Mouse (Mus musculus): ENCODE data around the gene Mmel1. TPM values are rescaled to one million over a fixed set of nuclear protein-coding genes. Genes with fewer than 3 reads are reported as not detected.

Gene Mmel1
- polyA plus RNA-seq, 1 experiment from 2014 or later: 0.22 TPM

- TF ChIP-seq CTCF (IDR thresholded peaks at IDR 0.05; ENCODE audit: low read depth): no peak
- H3K36me3 ChIP-seq (ENCODE audit: control insufficient read depth, insufficient read depth): no peaks in the 10 kb centered on the region
- H3K4me2 ChIP-seq (replicated peaks; ENCODE audit: low read depth): no peak overlapping the region
- no peak for ATAC-seq
- 82% methylated on average over 7 of the region's 7 CpGs for WGBS
- H3K9me3 ChIP-seq (ENCODE audit: control insufficient read depth): no peaks in the 10 kb centered on the region
- H3K27me3 ChIP-seq (replicated peaks; ENCODE audit: control insufficient read depth, insufficient read depth, low read length): no peaks in the 10 kb centered on the region
- H3K4me1 ChIP-seq (replicated peaks; ENCODE audit: control insufficient read depth, insufficient read depth, low read length): no peaks in the 10 kb centered on the region
- no peak overlapping the region for H3K4me3 ChIP-seq (ENCODE audit: low read depth, low read length)
- H3K27ac ChIP-seq (ENCODE audit: low read depth, low read length): no peak overlapping the region
- H3K9ac ChIP-seq (ENCODE audit: low read depth, low read length): no peak overlapping the region
Measured at GRCm38 (mm10) chr4:154836183-154836915, 33.0 kb upstream of the Mmel1 start.

GRCm38 (mm10) chr4:154837170-154837569, 32.2 kb upstream of the Mmel1 start, which contains the start of gene Ttc34:
Gene Ttc34, plus strand, starts transcription at chr4:154837459.
- Histone ChIP-seq H3K27ac (ENCODE audit: low read depth, low read length) (no peak within 1 kb of the TSS), H3K4me2 (replicated peaks; ENCODE audit: low read depth) (no peak within 1 kb of the TSS), H3K9ac (ENCODE audit: low read depth, low read length) (no peak within 1 kb of the TSS), H3K27me3 (replicated peaks; ENCODE audit: control insufficient read depth, insufficient read depth, low read length) (no peaks in the 10 kb centered on the region), H3K4me3 (ENCODE audit: low read depth, low read length) (no peak within 1 kb of the TSS), H3K4me1 (replicated peaks; ENCODE audit: control insufficient read depth, insufficient read depth, low read length) (no peaks in the 10 kb centered on the region), H3K36me3 (ENCODE audit: control insufficient read depth, insufficient read depth) (no peaks in the 10 kb centered on the region), H3K9me3 (ENCODE audit: control insufficient read depth) (no peaks in the 10 kb centered on the region)
- peak; percentile 56 for ATAC-seq
- TF ChIP-seq CTCF (IDR thresholded peaks at IDR 0.05; ENCODE audit: low read depth): peak; percentile 93
- WGBS: 49% methylated on average over 2 of the region's 2 CpGs

- no peaks in the 10 kb centered on the region for H3K36me3 ChIP-seq (ENCODE audit: control insufficient read depth, insufficient read depth)
- no peaks in the 10 kb centered on the region for H3K9me3 ChIP-seq (ENCODE audit: control insufficient read depth)
- 87% methylated on average over 13 of the region's 13 CpGs for WGBS
- no peak overlapping the region for H3K4me2 ChIP-seq (replicated peaks; ENCODE audit: low read depth)
- H3K4me3 ChIP-seq (ENCODE audit: low read depth, low read length): no peak overlapping the region
- TF ChIP-seq CTCF (IDR thresholded peaks at IDR 0.05; ENCODE audit: low read depth): no peak
- no peak overlapping the region for H3K9ac ChIP-seq (ENCODE audit: low read depth, low read length)
- no peak overlapping the region for H3K27ac ChIP-seq (ENCODE audit: low read depth, low read length)
- H3K27me3 ChIP-seq (replicated peaks; ENCODE audit: control insufficient read depth, insufficient read depth, low read length): no peaks in the 10 kb centered on the region
- no peaks in the 10 kb centered on the region for H3K4me1 ChIP-seq (replicated peaks; ENCODE audit: control insufficient read depth, insufficient read depth, low read length)
- ATAC-seq: no peak
Measured at GRCm38 (mm10) chr4:154838741-154839140, 30.6 kb upstream of the Mmel1 start.

GRCm38 (mm10) chr4:154839406-154839805, 30.0 kb upstream of the Mmel1 start:
- no peak for TF ChIP-seq CTCF (IDR thresholded peaks at IDR 0.05; ENCODE audit: low read depth)
- no peaks in the 10 kb centered on the region for H3K9me3 ChIP-seq (ENCODE audit: control insufficient read depth)
- no peak overlapping the region for H3K9ac ChIP-seq (ENCODE audit: low read depth, low read length)
- no peaks in the 10 kb centered on the region for H3K4me1 ChIP-seq (replicated peaks; ENCODE audit: control insufficient read depth, insufficient read depth, low read length)
- H3K27ac ChIP-seq (ENCODE audit: low read depth, low read length): no peak overlapping the region
- H3K4me2 ChIP-seq (replicated peaks; ENCODE audit: low read depth): no peak overlapping the region
- H3K36me3 ChIP-seq (ENCODE audit: control insufficient read depth, insufficient read depth): no peaks in the 10 kb centered on the region
- 42% methylated on average over 11 of the region's 11 CpGs for WGBS
- no peak for ATAC-seq
- H3K4me3 ChIP-seq (ENCODE audit: low read depth, low read length): no peak overlapping the region
- no peaks in the 10 kb centered on the region for H3K27me3 ChIP-seq (replicated peaks; ENCODE audit: control insufficient read depth, insufficient read depth, low read length)

DNA sequence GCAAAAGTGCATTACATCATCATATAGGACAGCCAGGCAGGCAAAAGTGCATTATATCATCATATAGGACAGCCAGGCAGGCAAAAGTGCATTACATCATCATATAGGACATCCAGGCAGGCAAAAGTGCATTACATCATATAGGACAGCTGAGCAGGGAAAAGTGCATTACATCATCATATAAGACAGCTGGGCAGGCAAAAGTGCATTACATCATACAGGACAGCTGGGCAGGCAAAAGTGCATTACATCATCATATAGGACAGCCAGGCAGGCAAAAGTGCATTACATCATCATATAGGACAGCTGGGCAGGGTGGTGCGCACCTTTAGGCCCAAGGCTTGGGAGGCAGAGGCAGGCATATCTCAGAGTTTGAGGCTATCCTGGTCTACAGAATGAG, 16.7 kb upstream of the Mmel1 start:
- no peak for TF ChIP-seq CTCF (IDR thresholded peaks at IDR 0.05; ENCODE audit: low read depth)
- Histone ChIP-seq H3K4me1 (replicated peaks; ENCODE audit: control insufficient read depth, insufficient read depth, low read length) (no peaks in the 10 kb centered on the region), H3K4me2 (replicated peaks; ENCODE audit: low read depth) (no peak overlapping the region), H3K36me3 (ENCODE audit: control insufficient read depth, insufficient read depth) (no peaks in the 10 kb centered on the region), H3K9me3 (ENCODE audit: control insufficient read depth) (no peaks in the 10 kb centered on the region), H3K27ac (ENCODE audit: low read depth, low read length) (no peak overlapping the region), H3K4me3 (ENCODE audit: low read depth, low read length) (no peak overlapping the region), H3K9ac (ENCODE audit: low read depth, low read length) (no peak overlapping the region), H3K27me3 (replicated peaks; ENCODE audit: control insufficient read depth, insufficient read depth, low read length) (peaks cover 25% of the 10 kb centered on the region)
- ATAC-seq: no peak
- 87% methylated on average over 1 of the region's 1 CpGs for WGBS

GRCm38 (mm10) chr4:154853881-154854280, 15.5 kb upstream of the Mmel1 start:
- Histone ChIP-seq H3K4me1 (replicated peaks; ENCODE audit: control insufficient read depth, insufficient read depth, low read length) (no peaks in the 10 kb centered on the region), H3K4me2 (replicated peaks; ENCODE audit: low read depth) (no peak overlapping the region), H3K36me3 (ENCODE audit: control insufficient read depth, insufficient read depth) (no peaks in the 10 kb centered on the region), H3K4me3 (ENCODE audit: low read depth, low read length) (no peak overlapping the region), H3K9ac (ENCODE audit: low read depth, low read length) (no peak overlapping the region), H3K27me3 (replicated peaks; ENCODE audit: control insufficient read depth, insufficient read depth, low read length) (peaks cover 25% of the 10 kb centered on the region), H3K27ac (ENCODE audit: low read depth, low read length) (no peak overlapping the region), H3K9me3 (ENCODE audit: control insufficient read depth) (no peaks in the 10 kb centered on the region)
- no peak for TF ChIP-seq CTCF (IDR thresholded peaks at IDR 0.05; ENCODE audit: low read depth)
- no peak for ATAC-seq
- WGBS: 64% methylated on average over 4 of the region's 4 CpGs

All from intestine, postnatal 0 days (tissue).